Mouse (Mus musculus): ENCODE measurements around the gene Bud13.

Bud13 gene

GRCm38 (mm10) chr9:46282631-46283436, at the start of gene Bud13:
Gene Bud13 (plus strand): TSS chr9:46283008.
- peak; percentile 89 for DNase-seq (ENCODE audit: low read depth, low spot score)

GRCm38 (mm10) chr9:46235196-46235595, 47.6 kb upstream of the Bud13 start:
- DNase-seq (ENCODE audit: low read depth, low spot score), result no peak

DNA sequence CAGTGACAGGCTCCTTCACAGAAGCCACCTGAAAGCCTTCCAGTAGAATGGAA, 47.4 kb upstream of the Bud13 start, which contains the start of gene Apoc3:
Gene Apoc3 (minus strand): TSS at position 41 of the 53 bp plus-strand sequence.
- no peak for DNase-seq (ENCODE audit: low read depth, low spot score)

GRCm38 (mm10) chr9:46235649-46236048, 47.2 kb upstream of the Bud13 start:
- DNase-seq (ENCODE audit: low read depth, low spot score), result no peak

DNA sequence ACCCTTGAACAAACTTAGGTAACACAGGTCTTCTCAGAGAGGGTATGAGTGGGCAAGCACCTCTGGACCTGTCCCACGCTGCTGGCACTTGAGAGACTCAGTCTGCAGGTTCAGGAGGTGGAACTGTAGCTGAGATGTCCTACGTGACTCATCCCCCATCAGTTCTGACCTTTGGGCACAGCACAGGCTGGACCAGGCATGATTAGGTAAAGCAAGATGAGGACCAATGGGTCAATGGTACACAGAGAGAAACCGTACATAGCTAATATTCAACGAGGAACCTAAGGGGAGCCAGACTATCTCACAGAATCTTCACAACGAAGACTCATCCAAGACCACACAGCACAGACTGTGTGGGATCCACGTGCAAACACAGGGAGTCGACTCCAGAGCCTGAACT, 44.0 kb upstream of the Bud13 start:
- DNase-seq (ENCODE audit: low read depth, low spot score), result no peak

DNA sequence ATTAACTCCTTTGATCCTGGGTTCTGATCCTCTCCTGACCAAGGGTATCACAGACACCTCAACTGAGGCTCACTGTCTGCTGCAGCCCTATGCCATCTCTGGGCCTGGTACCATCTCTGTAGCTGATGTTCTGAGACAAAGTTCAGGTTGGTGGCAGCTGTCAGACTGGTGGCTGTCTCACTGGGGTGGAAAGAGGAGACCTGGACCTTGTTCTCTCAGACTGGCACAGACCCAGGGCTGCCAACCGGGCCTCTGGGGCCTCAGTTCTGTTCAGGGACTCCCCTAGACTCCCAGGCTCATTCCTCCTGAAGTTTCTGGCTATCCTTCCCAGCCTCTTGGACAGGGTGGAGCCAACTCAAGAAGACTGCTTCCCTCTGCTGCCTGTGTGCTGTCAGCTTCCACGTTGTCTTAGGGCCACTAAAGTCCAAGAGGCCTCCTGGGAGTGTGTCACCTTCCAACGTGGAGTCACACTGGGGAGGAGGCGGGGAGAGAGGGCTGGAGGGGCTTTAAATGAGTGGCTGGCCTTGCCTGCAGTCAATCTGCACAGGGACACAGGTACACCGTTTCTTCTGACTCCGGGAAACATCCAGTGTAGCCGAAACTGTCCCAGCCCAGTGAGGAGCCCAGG, 42.2 kb upstream of the Bud13 start, which contains the start of gene Apoa4:
Gene Apoa4 (plus strand): TSS at position 171 of the 628 bp plus-strand sequence.
- DNase-seq (ENCODE audit: low read depth, low spot score), result no peak

GRCm38 (mm10) chr9:46241818-46242217, 41.0 kb upstream of the Bud13 start:
- no peak for DNase-seq (ENCODE audit: low read depth, low spot score)

DNA sequence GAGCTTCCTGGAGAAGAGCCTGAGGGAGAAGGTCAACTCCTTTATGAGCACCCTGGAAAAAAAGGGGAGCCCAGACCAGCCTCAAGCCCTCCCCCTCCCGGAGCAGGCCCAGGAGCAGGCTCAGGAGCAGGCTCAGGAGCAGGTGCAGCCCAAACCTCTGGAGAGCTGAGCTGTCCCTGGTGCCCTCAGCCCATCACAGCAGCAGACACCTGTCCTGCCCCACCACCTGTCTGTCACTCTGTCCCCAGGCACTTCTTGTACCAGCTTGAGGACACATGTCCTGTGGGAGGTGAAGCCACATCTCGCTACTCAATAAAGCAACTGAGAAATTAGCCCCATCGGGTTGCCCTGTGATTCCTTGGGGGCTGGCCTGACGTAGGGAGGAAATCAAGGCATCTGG, 39.7 kb upstream of the Bud13 start:
- DNase-seq (ENCODE audit: low read depth, low spot score), result no peak

DNA sequence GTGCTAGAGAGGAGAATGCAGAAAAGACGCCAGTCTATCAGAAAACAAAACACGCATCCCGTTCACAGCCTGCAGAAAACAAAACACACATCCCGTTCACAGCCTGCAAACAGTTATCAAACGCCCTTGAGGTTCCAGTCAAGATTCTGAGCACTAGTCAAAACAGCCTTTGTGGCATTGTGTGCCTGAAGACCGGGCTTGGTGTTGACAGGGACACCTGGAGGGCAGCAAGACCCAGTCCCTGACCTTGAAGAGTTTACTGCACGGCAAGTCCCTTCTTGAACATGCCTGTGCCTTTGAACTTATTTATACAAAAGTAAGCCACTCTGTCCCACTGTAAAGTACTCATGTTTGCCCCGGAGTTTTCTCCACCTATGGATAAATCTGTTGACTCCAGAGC, 39.2 kb upstream of the Bud13 start:
- no peak for DNase-seq (ENCODE audit: low read depth, low spot score)

- peak; percentile 84 for DNase-seq (ENCODE audit: low read depth, low spot score)
These were observed 36.0 kb upstream of the Bud13 start for GRCm38 (mm10) chr9:46246752-46247324.

- DNase-seq (ENCODE audit: low read depth, low spot score), result no peak
These were observed 26.6 kb upstream of the Bud13 start for GRCm38 (mm10) chr9:46256177-46256576.

- DNase-seq (ENCODE audit: low read depth, low spot score), result no peak
These were observed 26.0 kb upstream of the Bud13 start for GRCm38 (mm10) chr9:46256658-46257385.

GRCm38 (mm10) chr9:46257546-46257945, 25.3 kb upstream of the Bud13 start:
- no peak for DNase-seq (ENCODE audit: low read depth, low spot score)

DNA sequence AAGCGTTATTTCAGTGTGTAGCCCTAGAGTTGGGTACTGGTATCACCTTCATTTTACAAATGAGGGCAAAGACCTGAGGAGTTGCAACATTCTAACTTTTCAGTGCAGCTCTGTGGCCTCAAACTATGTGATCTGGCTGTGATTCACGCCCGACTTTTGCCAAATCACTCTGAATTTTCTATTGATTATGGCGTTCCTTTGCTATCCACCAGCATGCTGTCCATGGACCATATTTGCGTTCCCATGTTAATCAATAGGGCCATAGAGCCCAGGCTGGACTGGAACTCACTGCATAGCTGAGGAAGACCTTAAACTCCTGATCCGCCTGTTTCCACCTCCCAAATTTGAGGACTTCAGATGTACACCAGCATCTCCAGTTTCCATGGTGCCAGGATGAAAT, 23.7 kb upstream of the Bud13 start:
- no peak for DNase-seq (ENCODE audit: low read depth, low spot score)

DNA sequence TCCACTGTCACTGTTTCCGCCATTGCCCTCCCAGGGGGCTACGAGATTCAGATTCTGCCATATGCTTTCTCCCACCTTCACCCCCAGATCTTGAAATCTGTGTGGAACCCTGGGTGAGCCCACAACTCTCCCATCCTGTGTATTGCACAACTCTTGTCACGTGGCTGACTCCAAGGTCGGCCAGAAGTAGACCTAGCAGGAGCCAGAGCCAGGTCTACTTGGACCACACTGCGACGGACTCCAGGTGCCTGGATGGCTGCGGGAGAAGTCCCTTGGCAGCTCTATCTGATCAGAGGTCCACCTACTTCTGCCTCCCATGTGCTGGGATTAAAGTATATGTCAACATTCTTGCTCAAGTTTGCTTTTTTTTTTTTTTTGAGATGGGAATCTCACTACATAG, 21.7 kb upstream of the Bud13 start:
- DNase-seq (ENCODE audit: low read depth, low spot score), result no peak

DNA sequence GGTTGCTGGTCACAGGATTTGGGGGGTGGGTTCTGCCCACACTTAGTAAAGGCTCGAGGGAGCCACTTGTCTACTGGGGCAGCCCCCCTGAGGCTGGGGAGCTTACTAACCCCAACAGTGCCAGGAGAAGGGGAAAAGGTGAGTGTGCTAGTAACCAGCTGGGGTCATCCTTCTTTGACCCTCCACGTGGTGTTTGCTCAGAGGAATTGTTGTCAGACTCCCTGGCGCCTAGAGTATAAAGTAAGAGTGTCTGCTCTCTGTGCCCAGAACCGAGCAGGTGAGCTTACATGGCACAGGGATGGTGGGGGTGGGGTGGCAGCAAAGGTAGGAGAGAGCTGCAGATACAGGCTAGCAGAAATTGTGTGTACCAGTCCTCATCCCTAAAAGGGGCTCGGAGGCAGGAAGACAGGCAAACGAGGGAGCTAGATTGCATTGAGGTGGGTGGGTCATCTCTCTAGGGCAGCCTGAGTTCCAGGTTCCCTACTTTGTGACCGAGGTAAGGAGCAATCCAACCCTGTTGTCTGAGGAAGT, 14.4 kb upstream of the Bud13 start, which contains the start of gene Apoa5:
Gene Apoa5 (plus strand): TSS at position 291 of the 531 bp plus-strand sequence.
- no peak for DNase-seq (ENCODE audit: low read depth, low spot score)

- DNase-seq (ENCODE audit: low read depth, low spot score), result no peak
These were observed 13.7 kb upstream of the Bud13 start for GRCm38 (mm10) chr9:46269125-46269524.

- DNase-seq (ENCODE audit: low read depth, low spot score), result no peak
These were observed 12.0 kb upstream of the Bud13 start for GRCm38 (mm10) chr9:46270782-46271181.

- DNase-seq (ENCODE audit: low read depth, low spot score), result no peak
These were observed 10.7 kb upstream of the Bud13 start for GRCm38 (mm10) chr9:46272070-46272469.

GRCm38 (mm10) chr9:46272677-46273454, 9.9 kb upstream of the Bud13 start, which contains the start of gene Zpr1:
Gene Zpr1 (plus strand): TSS chr9:46273064.
- peak; percentile 87 for DNase-seq (ENCODE audit: low read depth, low spot score)

- no peak for DNase-seq (ENCODE audit: low read depth, low spot score)
These were observed 8.3 kb upstream of the Bud13 start for GRCm38 (mm10) chr9:46274494-46274893.

Data from retina, postnatal 7 days (tissue).